Mouse (Mus musculus): ENCODE measurements at regions not wholly inside any gene's neighbourhood (a gene's known extent, or its start where the extent isn't known, plus 50 kb on each side); places are given as distances from the start of the nearest gene placed in this dataset.
"Not testable (repeated sequence)": the region's sequence is repeated elsewhere in the genome, so short reads cannot be mapped to it uniquely, and the experiment has no call there.

- H3K36me3 ChIP-seq (ENCODE audit: control insufficient read depth, insufficient read depth, low read length), result no peaks in the 10 kb centered on the region
- no peaks in the 10 kb centered on the region for H3K4me1 ChIP-seq (ENCODE audit: control insufficient read depth, insufficient read depth, low read length)
- H3K27me3 ChIP-seq (ENCODE audit: control insufficient read depth, insufficient read depth, low read length), result no peaks in the 10 kb centered on the region
- no peak for TF ChIP-seq CTCF (IDR thresholded peaks at IDR 0.05; ENCODE audit: control insufficient read depth, insufficient read depth, insufficient replicate concordance, low read depth, low read length)
- TF ChIP-seq POLR2A (IDR thresholded peaks at IDR 0.05; ENCODE audit: control insufficient read depth, low read depth, low read length), result no peak
- no peak overlapping the region for H3K27ac ChIP-seq (ENCODE audit: control insufficient read depth, insufficient read depth, low read depth, low read length)
- no peak overlapping the region for H3K4me3 ChIP-seq (ENCODE audit: control insufficient read depth, low read depth, low read length)
Observed at GRCm38 (mm10) chr10:91430281-91430680, 249.2 kb upstream of the Tmpo start.

DNA sequence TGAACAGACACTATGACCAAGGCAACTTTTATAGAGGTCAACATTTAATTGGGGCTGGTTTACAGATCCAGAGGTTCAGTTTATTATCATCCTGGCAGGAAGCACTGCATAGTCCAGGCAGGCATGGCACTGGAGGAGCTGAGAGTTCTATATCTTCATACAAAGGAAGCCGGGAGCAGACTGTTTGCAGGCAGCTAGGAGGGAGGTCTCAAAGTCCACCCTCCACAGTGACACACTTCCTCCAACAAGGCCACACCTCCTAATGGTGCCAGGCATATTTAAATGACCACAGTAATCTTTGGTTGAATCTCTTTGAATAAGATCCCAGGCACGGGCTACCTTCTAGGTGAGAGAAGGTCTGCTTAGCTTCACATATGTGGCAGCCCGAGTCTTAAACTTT, 245.5 kb upstream of the Tmpo start:
- Histone ChIP-seq H3K27ac (ENCODE audit: control insufficient read depth, insufficient read depth, low read depth, low read length) (no peak overlapping the region), H3K27me3 (ENCODE audit: control insufficient read depth, insufficient read depth, low read length) (no peaks in the 10 kb centered on the region), H3K4me1 (ENCODE audit: control insufficient read depth, insufficient read depth, low read length) (no peaks in the 10 kb centered on the region), H3K4me3 (ENCODE audit: control insufficient read depth, low read depth, low read length) (no peak overlapping the region), H3K36me3 (ENCODE audit: control insufficient read depth, insufficient read depth, low read length) (no peaks in the 10 kb centered on the region)
- TF ChIP-seq CTCF (IDR thresholded peaks at IDR 0.05; ENCODE audit: control insufficient read depth, insufficient read depth, insufficient replicate concordance, low read depth, low read length), result no peak
- TF ChIP-seq POLR2A (IDR thresholded peaks at IDR 0.05; ENCODE audit: control insufficient read depth, low read depth, low read length), result no peak

GRCm38 (mm10) chr10:91425625-91426385, 244.7 kb upstream of the Tmpo start:
- H3K27me3 ChIP-seq (ENCODE audit: control insufficient read depth, insufficient read depth, low read length); H3K36me3 ChIP-seq (ENCODE audit: control insufficient read depth, insufficient read depth, low read length); H3K4me3 ChIP-seq (ENCODE audit: control insufficient read depth, low read depth, low read length); H3K27ac ChIP-seq (ENCODE audit: control insufficient read depth, insufficient read depth, low read depth, low read length); H3K4me1 ChIP-seq (ENCODE audit: control insufficient read depth, insufficient read depth, low read length): not testable (repeated sequence)

DNA sequence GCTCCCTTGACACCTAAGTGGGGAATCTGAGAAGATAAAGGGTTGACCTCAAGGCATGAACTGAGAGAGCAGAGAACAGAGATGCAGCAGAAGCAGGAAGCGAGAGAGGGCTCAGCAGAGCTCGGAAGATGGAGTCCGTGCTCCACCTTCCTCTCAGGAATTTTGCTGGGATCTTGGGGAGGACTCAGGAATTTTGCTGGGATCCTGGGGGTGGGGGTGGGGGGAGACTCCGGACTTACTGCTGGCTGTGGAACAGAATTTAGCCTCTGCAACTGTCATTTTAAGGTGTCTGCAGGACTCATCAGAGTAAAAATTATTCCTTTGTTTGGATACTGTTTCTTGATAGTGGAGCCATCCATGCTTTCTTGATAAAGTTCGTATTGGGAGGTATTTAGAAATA, 243.7 kb upstream of the Tmpo start:
- no peaks in the 10 kb centered on the region for H3K27me3 ChIP-seq (ENCODE audit: control insufficient read depth, insufficient read depth, low read length)
- H3K27ac ChIP-seq (ENCODE audit: control insufficient read depth, insufficient read depth, low read depth, low read length), result no peak overlapping the region
- no peaks in the 10 kb centered on the region for H3K4me1 ChIP-seq (ENCODE audit: control insufficient read depth, insufficient read depth, low read length)
- no peaks in the 10 kb centered on the region for H3K36me3 ChIP-seq (ENCODE audit: control insufficient read depth, insufficient read depth, low read length)
- no peak overlapping the region for H3K4me3 ChIP-seq (ENCODE audit: control insufficient read depth, low read depth, low read length)
- TF ChIP-seq CTCF (IDR thresholded peaks at IDR 0.05; ENCODE audit: control insufficient read depth, insufficient read depth, insufficient replicate concordance, low read depth, low read length) (no peak), POLR2A (IDR thresholded peaks at IDR 0.05; ENCODE audit: control insufficient read depth, low read depth, low read length) (no peak)

GRCm38 (mm10) chr10:91387255-91387654, 206.1 kb upstream of the Tmpo start:
- H3K4me3 ChIP-seq (ENCODE audit: control insufficient read depth, low read depth, low read length), result no peak overlapping the region
- TF ChIP-seq CTCF (IDR thresholded peaks at IDR 0.05; ENCODE audit: control insufficient read depth, insufficient read depth, insufficient replicate concordance, low read depth, low read length), result no peak
- no peak for TF ChIP-seq POLR2A (IDR thresholded peaks at IDR 0.05; ENCODE audit: control insufficient read depth, low read depth, low read length)

GRCm38 (mm10) chr10:91384372-91384771, 203.3 kb upstream of the Tmpo start:
- Histone ChIP-seq H3K36me3 (ENCODE audit: control insufficient read depth, insufficient read depth, low read length) (no peaks in the 10 kb centered on the region), H3K27ac (ENCODE audit: control insufficient read depth, insufficient read depth, low read depth, low read length) (no peak overlapping the region), H3K27me3 (ENCODE audit: control insufficient read depth, insufficient read depth, low read length) (no peaks in the 10 kb centered on the region), H3K4me3 (ENCODE audit: control insufficient read depth, low read depth, low read length) (no peak overlapping the region), H3K4me1 (ENCODE audit: control insufficient read depth, insufficient read depth, low read length) (no peaks in the 10 kb centered on the region)
- TF ChIP-seq POLR2A (IDR thresholded peaks at IDR 0.05; ENCODE audit: control insufficient read depth, low read depth, low read length) (no peak), CTCF (IDR thresholded peaks at IDR 0.05; ENCODE audit: control insufficient read depth, insufficient read depth, insufficient replicate concordance, low read depth, low read length) (no peak)

More at GRCm38 (mm10) chr10:91387255-91387654, 206.1 kb upstream of the Tmpo start:
- H3K27me3 ChIP-seq (ENCODE audit: control insufficient read depth, insufficient read depth, low read length), result no peaks in the 10 kb centered on the region
- H3K4me1 ChIP-seq (ENCODE audit: control insufficient read depth, insufficient read depth, low read length), result no peaks in the 10 kb centered on the region
- no peak overlapping the region for H3K27ac ChIP-seq (ENCODE audit: control insufficient read depth, insufficient read depth, low read depth, low read length)
- H3K36me3 ChIP-seq (ENCODE audit: control insufficient read depth, insufficient read depth, low read length), result no peaks in the 10 kb centered on the region

- TF ChIP-seq POLR2A (IDR thresholded peaks at IDR 0.05; ENCODE audit: control insufficient read depth, low read depth, low read length) (no peak), CTCF (IDR thresholded peaks at IDR 0.05; ENCODE audit: control insufficient read depth, insufficient read depth, insufficient replicate concordance, low read depth, low read length) (no peak)
- H3K27me3 ChIP-seq (ENCODE audit: control insufficient read depth, insufficient read depth, low read length), result no peaks in the 10 kb centered on the region
- no peaks in the 10 kb centered on the region for H3K36me3 ChIP-seq (ENCODE audit: control insufficient read depth, insufficient read depth, low read length)
- H3K27ac ChIP-seq (ENCODE audit: control insufficient read depth, insufficient read depth, low read depth, low read length), result no peak overlapping the region
- H3K4me3 ChIP-seq (ENCODE audit: control insufficient read depth, low read depth, low read length), result no peak overlapping the region
- H3K4me1 ChIP-seq (ENCODE audit: control insufficient read depth, insufficient read depth, low read length), result peaks cover 3% of the 10 kb centered on the region
Observed at GRCm38 (mm10) chr10:91376683-91377082, 195.6 kb upstream of the Tmpo start.

DNA sequence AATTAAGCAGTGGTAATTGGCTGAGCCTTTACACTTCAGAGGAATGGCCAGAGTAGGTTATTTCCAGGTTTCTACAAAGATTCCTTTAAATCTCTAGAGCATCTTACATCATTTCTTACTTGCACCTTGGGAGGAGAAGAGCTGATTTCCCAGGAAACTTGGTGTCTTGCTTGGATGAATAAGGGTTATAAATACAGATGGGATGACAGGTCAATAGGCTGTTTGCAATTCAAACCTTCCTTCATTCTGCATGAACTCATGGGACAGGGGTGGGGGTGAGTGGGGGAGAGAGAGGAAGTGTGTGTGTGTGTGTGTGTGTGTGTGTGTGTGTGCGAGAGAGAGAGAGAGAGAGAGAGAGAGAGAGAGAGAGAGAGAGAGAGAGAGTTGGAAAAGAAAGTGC, 186.4 kb upstream of the Tmpo start:
- no peaks in the 10 kb centered on the region for H3K27me3 ChIP-seq (ENCODE audit: control insufficient read depth, insufficient read depth, low read length)
- H3K27ac ChIP-seq (ENCODE audit: control insufficient read depth, insufficient read depth, low read depth, low read length), result no peak overlapping the region
- no peak for TF ChIP-seq POLR2A (IDR thresholded peaks at IDR 0.05; ENCODE audit: control insufficient read depth, low read depth, low read length)
- no peak for TF ChIP-seq CTCF (IDR thresholded peaks at IDR 0.05; ENCODE audit: control insufficient read depth, insufficient read depth, insufficient replicate concordance, low read depth, low read length)
- H3K4me3 ChIP-seq (ENCODE audit: control insufficient read depth, low read depth, low read length), result no peak overlapping the region
- no peaks in the 10 kb centered on the region for H3K36me3 ChIP-seq (ENCODE audit: control insufficient read depth, insufficient read depth, low read length)
- H3K4me1 ChIP-seq (ENCODE audit: control insufficient read depth, insufficient read depth, low read length), result no peaks in the 10 kb centered on the region
